Mouse (Mus musculus) hindbrain, embryonic 12.5 days (tissue): ENCODE measurements at regions not wholly inside any gene's neighbourhood (a gene's known extent, or its start where the extent isn't known, plus 50 kb on each side); places are given as distances from the start of the nearest gene placed in this dataset.

Source experiments
- ATAC-seq: fragments of 200-750 bp; cut with Nextera tagmentation; 2 replicates; pipeline ENCODE4 v1.8.0; 2017; ENCODE audit warnings: moderate TSS enrichment; ENCODE audit not compliant: low FRiP score
- H3K27ac ChIP-seq: fragments of 300-500 bp; sonication (generic); 2 replicates; pipeline ENCODE4 v1.5.1; 2016; ENCODE audit warnings: mild to moderate bottlenecking
- H3K27me3 ChIP-seq: fragments of 300-500 bp; sonication (generic); 2 replicates; pipeline ENCODE4 v1.6.1; 2016; ENCODE audit warnings: mild to moderate bottlenecking
- H3K36me3 ChIP-seq: fragments of 300-500 bp; sonication (generic); 2 replicates; pipeline ENCODE4 v1.6.1; 2016; ENCODE audit warnings: mild to moderate bottlenecking
- H3K4me1 ChIP-seq: fragments of 300-500 bp; sonication (generic); 2 replicates; pipeline ENCODE4 v1.6.1; 2016
- H3K4me2 ChIP-seq: fragments of 300-500 bp; sonication (generic); replicated peaks from 2 replicates; pipeline ENCODE4 v1.6.1; 2016; ENCODE audit warnings: mild to moderate bottlenecking
- H3K4me3 ChIP-seq: fragments of 300-500 bp; sonication (generic); 2 replicates; pipeline ENCODE4 v1.5.1; 2016; ENCODE audit warnings: mild to moderate bottlenecking
- H3K9ac ChIP-seq: fragments of 300-500 bp; sonication (generic); 2 replicates; pipeline ENCODE4 v1.6.1; 2016; ENCODE audit warnings: mild to moderate bottlenecking, moderate library complexity
- H3K9me3 ChIP-seq: fragments of 300-500 bp; sonication (generic); replicated peaks from 2 replicates; pipeline ENCODE4 v1.6.1; 2016; ENCODE audit warnings: mild to moderate bottlenecking
- WGBS: fragments of 180-500 bp; shearing (Covaris S2); methylation state at CpG from one replicate; pipeline ENCODE4 v1.1.7; 2016; 5-methylcytosine and 5-hydroxymethylcytosine counted together

DNA sequence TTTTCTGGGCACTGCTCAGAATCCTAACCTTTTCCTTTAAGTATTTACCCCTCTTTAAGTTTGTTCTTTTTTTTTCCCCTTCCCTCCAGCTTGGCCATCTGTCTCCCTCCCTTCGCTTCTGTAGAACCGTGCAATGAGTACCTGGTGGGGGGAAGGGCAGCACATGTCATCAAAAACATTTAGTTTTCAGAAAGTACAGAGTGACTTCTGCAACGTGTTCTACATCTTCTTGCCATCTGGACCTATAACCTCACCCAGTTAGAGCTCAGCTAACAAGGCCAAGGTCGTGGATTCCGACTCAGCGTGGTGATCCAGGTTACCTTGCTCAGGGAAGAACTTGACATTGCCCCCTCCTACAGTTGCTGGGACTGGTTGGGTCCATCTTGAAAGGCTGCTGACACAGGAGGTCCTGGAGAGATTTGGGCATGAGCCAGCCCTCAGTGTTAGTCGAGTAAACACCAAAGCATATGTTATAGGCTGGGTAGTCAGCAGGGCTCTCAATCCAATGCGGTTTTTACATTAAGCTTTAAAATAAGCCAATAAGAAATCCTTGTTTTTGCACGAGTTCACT lies 1075.0 kb downstream of the Synb start:
- Histone ChIP-seq H3K9me3 (no peaks in the 10 kb centered on the region), H3K4me2 (no peak overlapping the region), H3K36me3 (no peaks in the 10 kb centered on the region), H3K27me3 (no peaks in the 10 kb centered on the region), H3K9ac (no peak overlapping the region), H3K27ac (no peak overlapping the region), H3K4me3 (no peak overlapping the region), H3K4me1 (peaks cover 9% of the 10 kb centered on the region)
- WGBS: 73% methylated on average over 9 of the region's 9 CpGs
- no peak for ATAC-seq

GRCm38 (mm10) chr14:68218471-68218870 lies 1075.6 kb downstream of the Synb start:
- Histone ChIP-seq H3K9me3 (no peaks in the 10 kb centered on the region), H3K9ac (no peak overlapping the region), H3K36me3 (no peaks in the 10 kb centered on the region), H3K4me3 (no peak overlapping the region), H3K4me1 (peaks cover 9% of the 10 kb centered on the region), H3K27ac (no peak overlapping the region), H3K27me3 (no peaks in the 10 kb centered on the region), H3K4me2 (no peak overlapping the region)
- ATAC-seq: no peak
- WGBS: 69% methylated on average over 4 of the region's 4 CpGs

GRCm38 (mm10) chr14:68217986-68218385 lies 1076.1 kb downstream of the Synb start:
- no peaks in the 10 kb centered on the region for H3K27me3 ChIP-seq
- WGBS: 82% methylated on average over 6 of the region's 6 CpGs
- H3K9me3 ChIP-seq: no peaks in the 10 kb centered on the region
- H3K4me1 ChIP-seq: peaks cover 9% of the 10 kb centered on the region
- no peak overlapping the region for H3K4me3 ChIP-seq
- no peak for ATAC-seq
- no peaks in the 10 kb centered on the region for H3K36me3 ChIP-seq
- H3K4me2 ChIP-seq: no peak overlapping the region
- H3K9ac ChIP-seq: no peak overlapping the region
- H3K27ac ChIP-seq: no peak overlapping the region

- no peak for ATAC-seq
- no peaks in the 10 kb centered on the region for H3K36me3 ChIP-seq
- H3K4me3 ChIP-seq: no peak overlapping the region
- H3K4me2 ChIP-seq: no peak overlapping the region
- peaks cover 6% of the 10 kb centered on the region; the same call in 1 of the 2 replicates for H3K4me1 ChIP-seq
- H3K27ac ChIP-seq: no peak overlapping the region
- 93% methylated on average over 5 of the region's 5 CpGs for WGBS
- no peak overlapping the region for H3K9ac ChIP-seq
- no peaks in the 10 kb centered on the region for H3K27me3 ChIP-seq
- no peaks in the 10 kb centered on the region for H3K9me3 ChIP-seq
Measured at GRCm38 (mm10) chr14:68213879-68214278, 1080.2 kb downstream of the Synb start.

DNA sequence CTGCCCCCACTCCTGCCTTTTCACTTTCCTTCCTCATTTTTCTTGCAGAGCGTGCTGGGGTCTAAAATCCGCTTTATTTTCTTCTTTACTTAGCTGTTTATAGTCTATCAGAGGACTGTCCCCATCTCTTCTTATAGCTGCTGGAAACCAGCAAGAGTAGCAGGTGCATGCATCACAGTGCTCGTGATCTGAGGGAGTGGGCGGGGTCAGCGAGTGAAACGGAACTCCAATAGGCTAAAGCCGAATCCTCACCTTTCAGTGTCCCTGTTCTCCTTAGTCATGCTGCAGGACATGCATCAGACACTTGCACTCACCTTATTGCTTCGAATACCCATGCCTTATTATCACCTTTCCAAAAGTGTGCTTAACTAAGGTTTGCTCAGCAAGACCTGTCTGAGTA lies 1095.3 kb downstream of the Synb start:
- H3K4me1 ChIP-seq: peaks cover 26% of the 10 kb centered on the region
- no peak for ATAC-seq

GRCm38 (mm10) chr14:68197470-68197800 lies 1096.7 kb downstream of the Synb start:
- WGBS: 11% methylated on average over 13 of the region's 13 CpGs
- peak; percentile 85 for ATAC-seq
- Histone ChIP-seq H3K4me2 (peak overlapping the region; percentile 31), H3K4me3 (no peak overlapping the region), H3K9me3 (no peaks in the 10 kb centered on the region), H3K27ac (peak overlapping the region; percentile 78), H3K27me3 (no peaks in the 10 kb centered on the region), H3K36me3 (no peaks in the 10 kb centered on the region), H3K4me1 (peaks cover 26% of the 10 kb centered on the region), H3K9ac (0 out of 2 replicates have a peak overlapping the region, but pooled peaks have one; percentile 23)

More for the DNA sequence above, 1095.3 kb downstream of the Synb start:
- Histone ChIP-seq H3K4me2 (peak overlapping the region; percentile 23), H3K4me3 (no peak overlapping the region), H3K27ac (peak overlapping the region; percentile 61), H3K9ac (no peak overlapping the region), H3K36me3 (no peaks in the 10 kb centered on the region), H3K27me3 (no peaks in the 10 kb centered on the region), H3K9me3 (no peaks in the 10 kb centered on the region)
- whole genome bisulfite sequencing: 5% methylated on average over 8 of the region's 8 CpGs

- peaks cover 26% of the 10 kb centered on the region for H3K4me1 ChIP-seq
- peak overlapping the region; percentile 31 for H3K4me2 ChIP-seq
- no peak overlapping the region for H3K4me3 ChIP-seq
- no peaks in the 10 kb centered on the region for H3K36me3 ChIP-seq
- no peaks in the 10 kb centered on the region for H3K9me3 ChIP-seq
- H3K27ac ChIP-seq: peak overlapping the region; percentile 78
- WGBS: 29% methylated on average over 9 of the region's 9 CpGs
- peak; percentile 17; the same call in 1 of the 2 replicates for ATAC-seq
- H3K9ac ChIP-seq: 0 out of 2 replicates have a peak overlapping the region, but pooled peaks have one; percentile 23
- no peaks in the 10 kb centered on the region for H3K27me3 ChIP-seq
Measured at GRCm38 (mm10) chr14:68196762-68197469, 1097.2 kb downstream of the Synb start.

- WGBS: 79% methylated on average over 9 of the region's 9 CpGs
- ATAC-seq: no peak
Measured at GRCm38 (mm10) chr14:68196201-68196600, 1097.9 kb downstream of the Synb start.

DNA sequence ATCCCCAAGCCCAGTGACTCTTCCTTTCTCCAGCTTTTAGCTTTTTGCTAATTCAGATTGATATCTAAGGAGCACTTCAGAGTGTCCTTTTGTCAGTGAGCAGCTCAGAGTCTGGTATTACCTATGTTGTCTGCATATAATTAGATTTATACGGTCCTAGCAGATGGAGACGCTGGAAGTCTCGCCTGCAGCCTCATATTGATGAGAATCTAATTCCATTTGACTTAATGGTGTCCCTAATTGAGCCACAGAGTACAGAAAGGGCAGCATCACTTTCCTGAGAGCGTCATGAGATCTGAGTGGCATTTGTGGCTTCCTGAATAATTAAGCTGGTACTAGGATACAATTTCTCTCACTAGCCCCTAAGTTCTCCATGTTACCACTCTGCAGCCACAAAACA lies 1104.2 kb downstream of the Synb start:
- 0 out of 2 replicates have a peak, but pooled peaks have one; percentile 52 for ATAC-seq
- H3K4me2 ChIP-seq: no peak overlapping the region
- H3K27ac ChIP-seq: no peak overlapping the region
- no peaks in the 10 kb centered on the region for H3K27me3 ChIP-seq
- peaks cover 7% of the 10 kb centered on the region for H3K4me1 ChIP-seq
- H3K36me3 ChIP-seq: no peaks in the 10 kb centered on the region
- 57% methylated on average over 4 of the region's 4 CpGs for WGBS
- no peak overlapping the region for H3K4me3 ChIP-seq
- no peak overlapping the region for H3K9ac ChIP-seq
- H3K9me3 ChIP-seq: no peaks in the 10 kb centered on the region

More at GRCm38 (mm10) chr14:68196201-68196600, 1097.9 kb downstream of the Synb start:
- Histone ChIP-seq H3K4me2 (no peak overlapping the region), H3K9ac (no peak overlapping the region), H3K27ac (no peak overlapping the region), H3K27me3 (no peaks in the 10 kb centered on the region), H3K36me3 (no peaks in the 10 kb centered on the region), H3K9me3 (no peaks in the 10 kb centered on the region), H3K4me3 (no peak overlapping the region), H3K4me1 (peaks cover 26% of the 10 kb centered on the region)

DNA sequence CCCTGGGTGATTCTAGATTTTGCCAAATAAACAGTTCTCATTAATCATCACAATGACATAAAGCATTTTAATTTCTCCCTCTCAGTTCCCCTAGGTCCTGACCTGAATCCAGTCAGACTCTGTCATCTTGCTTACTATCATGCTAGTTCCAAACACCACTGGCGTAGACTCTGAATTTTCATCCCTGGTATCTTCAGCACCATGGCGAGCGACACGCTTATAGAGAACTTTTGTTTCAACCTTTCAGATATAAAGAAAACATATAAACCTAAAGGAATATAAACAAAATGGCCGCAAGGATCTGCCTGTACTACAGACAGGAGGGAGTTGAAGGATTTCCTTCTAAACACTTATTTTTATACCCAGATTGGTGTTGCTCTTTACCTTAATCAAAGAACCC lies 1105.8 kb downstream of the Synb start:
- peaks cover 7% of the 10 kb centered on the region for H3K4me1 ChIP-seq
- H3K27me3 ChIP-seq: no peaks in the 10 kb centered on the region
- no peaks in the 10 kb centered on the region for H3K9me3 ChIP-seq
- WGBS: 79% methylated on average over 5 of the region's 5 CpGs
- H3K27ac ChIP-seq: no peak overlapping the region
- H3K36me3 ChIP-seq: no peaks in the 10 kb centered on the region
- no peak for ATAC-seq
- H3K4me2 ChIP-seq: no peak overlapping the region
- H3K9ac ChIP-seq: no peak overlapping the region
- no peak overlapping the region for H3K4me3 ChIP-seq

DNA sequence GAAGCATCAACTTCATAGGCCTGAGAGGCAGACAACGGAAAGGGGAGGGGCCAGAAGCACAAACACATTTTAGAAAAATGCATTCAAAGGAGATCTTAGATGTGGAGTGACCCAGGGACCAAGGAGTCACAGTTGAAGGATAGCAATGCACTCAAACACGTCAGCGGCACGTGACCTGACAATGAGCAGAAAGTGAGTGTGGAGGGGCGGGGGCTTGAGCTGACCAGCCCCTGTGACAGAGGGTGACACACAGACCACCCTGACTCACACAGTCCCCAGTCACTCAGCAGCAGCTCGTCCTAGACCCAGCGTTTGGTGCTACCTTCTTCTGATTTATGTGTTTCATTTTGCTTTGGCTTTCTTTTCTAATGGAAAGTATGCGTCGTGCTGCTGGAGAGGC lies 1111.5 kb downstream of the Synb start:
- Histone ChIP-seq H3K4me3 (no peak overlapping the region), H3K27me3 (no peaks in the 10 kb centered on the region), H3K9me3 (no peaks in the 10 kb centered on the region), H3K27ac (no peak overlapping the region), H3K4me2 (no peak overlapping the region), H3K4me1 (no peaks in the 10 kb centered on the region), H3K9ac (no peak overlapping the region), H3K36me3 (no peaks in the 10 kb centered on the region)
- no peak for ATAC-seq
- 56% methylated on average over 9 of the region's 9 CpGs for WGBS

GRCm38 (mm10) chr14:68181168-68181567 lies 1112.9 kb downstream of the Synb start:
- Histone ChIP-seq H3K4me2 (no peak overlapping the region), H3K9me3 (no peaks in the 10 kb centered on the region), H3K9ac (no peak overlapping the region), H3K27ac (no peak overlapping the region), H3K27me3 (no peaks in the 10 kb centered on the region), H3K4me1 (no peaks in the 10 kb centered on the region), H3K4me3 (no peak overlapping the region), H3K36me3 (no peaks in the 10 kb centered on the region)
- ATAC-seq: no peak
- 80% methylated on average over 6 of the region's 6 CpGs for WGBS
